Mouse (Mus musculus) spleen, adult 2 months (tissue): ENCODE results near the gene Crybg2.

ENCODE experiments used
- CTCF ChIP-seq: fragments of 200-500 bp; IDR thresholded peaks from 2 replicates; pipeline ENCODE4 v1.5.1; 2011; ENCODE audit warnings: mild to moderate bottlenecking, inconsistent platforms; ENCODE audit not compliant: insufficient read depth, insufficient read length, insufficient replicate concordance; ENCODE audit errors: extremely low read depth
- POLR2A ChIP-seq: fragments of 200-500 bp; IDR thresholded peaks from 2 replicates; pipeline ENCODE4 v1.6.1; 2011; ENCODE audit warnings: low read depth, low read length, inconsistent platforms

- TF ChIP-seq CTCF = no peak
- no peak for TF ChIP-seq POLR2A
Observed at GRCm38 (mm10) chr4:134025802-134026201, 34.8 kb upstream of the Crybg2 start.
